Mouse (Mus musculus) layer of hippocampus, adult 11-12 months (tissue): ENCODE data around the gene Ppp1r12c.

Source experiments
- DNase-seq: peaks from one replicate; pipeline ENCODE4 v3.0.0; 2022; ENCODE audit warnings: low spot score

Gene Ppp1r12c

GRCm38 (mm10) chr7:4431548-4431947 lies 69.9 kb downstream of the Ppp1r12c start:
- DNase-seq, result peak; percentile 76
